Mouse (Mus musculus) embryo, embryonic 11.5 days (tissue): ENCODE data around the gene Scamp2.

ENCODE experiments used
- DNase-seq: peaks from one replicate; pipeline ENCODE4 v3.0.0-alpha.2; 2012; ENCODE audit warnings: low read depth, low spot score

The Scamp2 gene

GRCm38 (mm10) chr9:57560861-57561710 lies at the start of gene Scamp2:
Scamp2 (plus strand) TSS chr9:57560943.
- peak; percentile 89 for DNase-seq

DNA sequence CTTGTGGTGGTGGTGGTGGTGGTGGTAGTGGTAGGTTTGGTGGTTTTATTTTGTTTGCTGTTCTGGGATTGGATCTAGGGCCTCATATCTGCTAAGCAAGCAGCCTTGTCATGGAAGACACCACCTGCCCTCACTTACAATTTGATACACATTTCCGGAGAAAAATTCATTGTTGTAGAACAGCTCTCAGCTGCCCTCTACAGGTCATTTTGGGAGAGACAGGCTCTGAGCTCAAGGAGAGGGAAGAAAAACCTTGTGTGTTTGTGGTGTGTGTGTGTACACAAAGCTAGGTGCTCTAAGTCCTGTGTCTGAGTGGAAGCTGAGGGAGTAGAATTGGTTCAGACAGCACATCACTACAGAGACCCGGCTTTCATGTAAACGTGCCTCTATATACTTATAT lies 43.6 kb upstream of the Scamp2 start:
- no peak for DNase-seq

- DNase-seq, result no peak
These were observed 40.2 kb upstream of the Scamp2 start for GRCm38 (mm10) chr9:57520375-57521055.

DNA sequence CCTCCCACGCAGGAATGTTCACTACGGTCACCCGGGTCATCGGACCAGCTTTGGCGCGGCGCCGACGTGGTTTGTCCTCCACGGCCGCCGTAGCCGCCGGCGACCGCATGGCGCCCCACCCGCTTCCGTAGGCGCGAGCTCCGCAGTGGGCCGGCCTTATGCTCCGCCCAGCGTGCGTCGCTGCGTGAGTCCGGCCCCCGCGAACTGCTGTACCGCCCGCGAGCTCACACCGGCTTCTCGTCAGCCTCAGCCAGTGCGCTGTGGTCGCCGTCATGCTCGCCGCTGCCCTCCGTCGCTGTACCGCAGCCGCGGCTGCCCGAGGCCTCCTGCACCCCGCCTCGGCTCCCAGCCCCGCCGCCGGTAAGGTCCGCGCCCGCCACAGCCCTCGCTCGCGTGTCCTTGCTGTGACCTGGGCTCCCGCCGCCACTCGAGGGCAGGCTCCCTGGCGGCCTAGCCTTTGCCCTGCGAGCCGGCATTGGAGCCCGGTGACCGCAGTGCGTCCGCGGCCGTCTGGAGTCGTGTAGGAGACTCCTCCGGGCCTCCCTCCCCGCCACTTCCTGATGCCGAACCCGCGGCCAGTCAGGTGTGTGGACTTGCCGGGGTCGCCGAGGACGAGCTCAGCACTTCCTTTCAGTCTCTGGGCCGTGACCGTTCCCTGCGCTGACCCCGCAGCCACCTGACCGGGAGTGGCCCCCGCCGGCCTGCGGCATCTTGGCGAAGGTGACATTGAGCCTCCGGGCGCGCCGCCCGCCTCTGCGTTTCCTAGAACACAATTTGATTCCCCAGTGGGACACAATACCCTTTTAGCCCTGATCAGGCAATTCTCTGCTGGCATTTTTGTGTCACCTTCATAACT lies 39.5 kb upstream of the Scamp2 start, which contains the start of gene Cox5a:
Cox5a (plus strand) TSS at position 219 of the 856 bp plus-strand sequence.
- peak; percentile 84 for DNase-seq

DNA sequence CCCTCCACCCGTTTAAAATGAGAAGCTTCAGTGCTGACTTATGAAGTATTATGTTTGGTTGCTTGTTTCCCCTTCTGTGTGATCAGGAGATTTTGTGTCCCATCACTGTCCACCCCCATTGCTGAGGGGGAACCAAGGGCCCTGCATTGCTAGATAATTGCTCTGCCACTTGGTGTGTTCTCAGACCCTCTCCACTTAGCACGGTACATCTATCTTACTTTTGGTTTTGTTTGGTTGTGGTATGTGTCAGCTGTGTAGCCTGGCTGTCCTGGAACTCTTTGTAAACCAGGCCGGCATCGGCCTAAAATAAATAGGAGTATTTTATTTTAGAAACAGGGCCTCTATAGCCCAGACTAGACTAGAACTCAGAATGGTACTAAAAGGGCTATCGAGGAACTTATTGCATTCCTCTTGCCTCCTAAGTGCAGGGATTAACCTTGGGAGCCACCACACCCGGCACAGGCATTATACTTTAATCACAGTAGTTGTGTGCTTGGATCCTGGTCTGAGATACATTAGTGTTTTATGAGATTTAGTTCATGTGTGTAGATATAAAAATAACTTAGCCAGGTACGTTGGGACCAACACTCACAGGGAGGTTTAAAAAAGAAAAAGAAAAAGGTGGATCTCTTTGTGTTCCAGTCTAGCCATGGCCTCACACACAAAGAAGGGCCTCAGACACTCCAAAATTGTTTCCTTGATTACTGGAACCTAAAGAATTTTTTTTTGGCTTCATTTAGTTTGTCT lies 38.5 kb upstream of the Scamp2 start:
- DNase-seq, result no peak

DNA sequence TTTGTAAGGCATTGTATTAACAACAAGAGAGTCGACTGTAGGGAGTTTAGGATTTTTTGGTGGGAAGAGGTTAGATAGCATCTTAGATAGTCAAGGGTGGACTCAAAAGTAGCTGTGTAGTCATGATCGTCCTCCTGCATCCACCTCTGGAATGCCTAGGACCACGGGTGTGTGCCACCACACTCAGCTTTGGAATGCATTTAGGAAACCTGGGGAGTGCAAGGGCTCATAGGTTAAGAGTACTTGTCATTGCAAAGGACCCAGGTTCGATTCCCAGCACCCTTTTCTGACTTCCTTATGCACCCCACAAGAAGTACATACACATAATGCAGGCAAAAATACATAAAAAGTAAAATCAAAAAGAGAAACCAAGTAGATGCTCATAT lies 37.9 kb upstream of the Scamp2 start:
- DNase-seq, result no peak

DNA sequence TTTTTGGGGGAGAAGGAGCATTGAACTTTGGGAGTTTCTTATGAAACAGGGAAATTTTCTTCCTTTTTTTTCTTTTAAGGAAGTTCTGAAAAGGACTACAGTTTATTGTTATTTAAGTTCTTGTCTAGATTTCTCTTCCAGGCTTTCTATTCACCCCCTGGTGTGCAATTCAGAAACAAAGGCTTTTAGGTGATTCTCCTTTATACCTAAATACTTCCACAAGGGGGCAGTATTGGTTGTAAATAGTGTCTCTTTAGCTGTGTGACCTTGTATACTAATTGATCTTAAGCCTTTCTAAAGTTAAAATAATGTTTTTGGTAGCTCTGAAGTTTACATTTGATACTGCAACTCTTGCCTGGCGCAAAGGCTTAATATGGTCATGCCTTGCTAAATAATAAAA lies 37.0 kb upstream of the Scamp2 start:
- DNase-seq, result no peak

GRCm38 (mm10) chr9:57524439-57524838 lies 36.3 kb upstream of the Scamp2 start:
- DNase-seq, result no peak

DNA sequence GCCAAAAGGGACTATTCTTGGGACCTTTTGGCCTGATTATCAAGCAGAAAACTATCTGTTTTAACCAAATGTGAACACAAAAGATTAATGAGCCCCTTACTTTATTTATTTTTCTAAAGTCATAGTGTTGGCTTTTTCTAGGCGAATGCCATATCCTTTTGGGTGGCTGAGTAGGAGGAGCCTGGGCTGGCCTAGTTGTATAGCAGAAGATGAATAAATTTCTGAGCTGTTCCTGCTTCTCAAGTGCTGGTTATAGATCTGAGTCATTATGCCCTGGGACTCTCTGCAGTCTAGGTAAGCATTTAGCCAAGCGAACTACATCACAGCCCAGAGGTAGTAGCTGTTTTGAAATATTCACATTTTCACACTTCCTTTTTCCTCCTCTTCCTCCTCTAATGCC lies 35.2 kb upstream of the Scamp2 start:
- no peak for DNase-seq

- DNase-seq, result no peak
These were observed 34.3 kb upstream of the Scamp2 start for GRCm38 (mm10) chr9:57526435-57526834.

DNA sequence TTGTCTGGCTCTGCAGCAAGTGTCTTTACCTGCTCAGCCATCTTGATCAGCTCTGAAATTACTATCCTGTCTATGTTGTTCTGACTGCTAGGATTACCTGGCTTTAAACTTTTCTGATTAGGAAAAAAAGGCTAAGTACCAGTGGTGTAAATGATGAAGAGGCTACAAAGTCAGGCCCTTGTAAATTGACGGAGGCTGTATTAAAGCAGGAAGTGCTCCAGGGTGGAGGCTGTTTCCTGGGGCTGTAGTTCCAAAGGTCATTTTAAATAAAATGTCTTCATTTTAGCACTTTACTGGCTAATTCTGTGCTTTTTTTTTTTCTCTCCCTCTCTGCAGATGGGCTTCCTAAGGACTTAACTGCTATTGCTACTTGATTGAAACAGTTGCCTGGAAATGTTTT lies 28.8 kb upstream of the Scamp2 start:
- DNase-seq, result no peak

DNA sequence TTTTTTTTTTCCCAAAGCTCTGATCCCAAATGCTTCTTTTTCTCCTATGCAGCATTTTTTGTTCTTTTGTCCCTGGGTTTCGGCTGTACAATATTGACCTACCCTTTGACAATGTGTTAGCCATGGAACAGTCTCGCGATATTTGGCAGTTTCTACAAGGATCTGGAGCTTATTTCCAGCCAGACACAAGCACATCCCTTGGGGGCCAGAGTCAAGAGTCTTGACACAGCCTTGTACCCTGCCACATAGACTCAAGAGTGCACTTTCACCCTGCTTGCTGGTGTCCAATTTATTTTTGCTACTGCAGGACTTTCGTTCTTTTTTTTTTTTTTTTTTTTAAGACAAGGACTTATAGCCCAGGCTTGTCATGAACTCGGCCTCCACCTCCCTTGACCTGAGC lies 24.4 kb upstream of the Scamp2 start:
- no peak for DNase-seq

DNA sequence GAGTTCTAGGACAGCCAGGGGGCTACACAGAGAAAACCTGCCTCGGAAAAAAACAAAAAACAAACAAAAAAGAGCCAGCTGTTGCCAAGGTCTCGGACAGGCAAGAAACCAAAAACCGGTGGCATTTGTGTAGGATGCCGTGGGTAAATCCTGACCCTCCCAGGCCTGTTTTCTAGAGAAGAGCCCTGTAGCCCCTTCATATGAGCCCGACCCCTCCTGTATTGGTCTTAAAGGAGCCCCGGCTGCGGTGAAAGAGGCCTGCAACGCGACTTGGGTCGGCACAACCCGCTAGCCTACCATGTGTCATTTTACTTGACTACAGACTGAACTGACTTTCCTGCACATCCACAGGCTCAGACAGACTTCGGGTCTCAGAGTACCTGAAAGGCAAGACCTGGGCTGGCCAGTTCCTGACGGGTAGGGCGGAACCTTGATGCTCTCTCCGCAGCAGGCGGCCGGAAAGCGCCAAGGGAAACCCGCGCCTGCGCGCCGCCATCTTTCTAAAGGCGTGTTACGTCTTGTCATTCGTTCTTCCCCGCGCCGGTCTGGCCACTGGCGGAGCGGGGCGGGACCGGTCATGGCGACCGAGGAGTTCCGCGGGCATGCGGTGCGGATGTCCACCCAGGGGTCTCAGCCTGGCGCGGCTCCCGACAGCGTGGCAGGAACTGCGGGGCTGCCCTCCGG lies 23.6 kb upstream of the Scamp2 start, which contains the start of gene Fam219b:
Fam219b (plus strand) TSS at position 485 of the 684 bp plus-strand sequence.
- peak; percentile 81 for DNase-seq

DNA sequence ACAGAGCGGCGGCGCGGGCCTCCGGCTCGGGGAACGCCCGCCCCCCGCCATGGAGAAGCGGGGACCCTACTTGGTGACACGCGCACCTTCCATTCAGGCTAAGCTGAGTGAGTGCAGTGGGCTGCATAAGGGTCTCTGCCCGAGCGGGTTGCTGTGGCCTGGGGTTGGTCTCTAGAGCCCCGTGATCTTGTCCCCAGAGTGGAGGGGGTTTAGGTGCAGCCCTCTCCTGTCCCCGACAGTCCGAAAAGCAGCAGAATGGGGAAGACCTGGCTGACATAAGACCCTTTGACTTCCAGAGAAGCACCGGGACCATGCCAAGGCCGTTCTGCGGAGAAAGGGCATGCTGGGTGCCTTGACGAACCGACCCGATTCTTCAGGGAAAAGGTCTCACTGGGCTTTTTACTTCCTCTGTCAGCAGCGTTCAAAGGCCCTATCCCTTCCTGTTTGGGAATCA lies 23.0 kb upstream of the Scamp2 start:
- DNase-seq, result no peak

GRCm38 (mm10) chr9:57539550-57539949 lies 21.2 kb upstream of the Scamp2 start:
- no peak for DNase-seq

DNA sequence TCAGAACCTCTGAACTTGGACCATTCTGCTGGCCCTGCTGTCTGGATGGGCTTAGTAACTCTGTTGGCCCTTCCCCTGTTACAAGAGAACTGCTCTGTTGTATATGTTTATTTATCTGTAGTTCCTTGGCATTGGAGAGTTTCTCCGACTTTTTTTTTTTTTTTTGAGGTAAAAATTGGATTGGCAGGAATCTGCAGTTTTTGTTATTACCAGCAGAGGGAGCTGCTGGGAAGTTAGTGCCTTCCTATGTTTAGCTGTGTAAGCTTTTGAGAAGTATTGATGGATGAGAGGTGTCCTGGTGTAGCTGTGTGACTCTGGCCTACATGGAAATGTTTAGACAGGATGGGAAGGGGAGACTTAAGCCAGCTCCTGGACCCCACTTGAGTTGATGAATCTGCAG lies 19.4 kb upstream of the Scamp2 start:
- DNase-seq, result no peak

DNA sequence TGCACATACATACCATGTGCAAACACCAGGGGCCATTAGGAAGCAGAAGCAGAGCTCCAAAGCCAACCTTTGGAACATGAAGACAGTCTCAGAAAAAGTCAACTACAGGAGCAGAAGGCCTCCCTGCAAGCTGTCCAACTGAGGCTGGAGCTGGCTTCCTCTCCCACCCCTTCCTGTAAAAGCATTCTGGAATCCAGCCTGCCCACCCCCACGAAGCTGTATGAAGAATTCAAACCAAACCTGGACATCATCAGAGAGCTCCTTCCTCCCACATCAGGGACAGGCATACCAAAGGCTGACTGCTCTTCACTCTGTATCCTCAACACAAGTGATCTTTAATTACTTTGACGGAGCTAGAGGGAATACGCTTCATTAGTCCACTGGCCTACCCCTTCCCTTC lies 16.8 kb upstream of the Scamp2 start:
- no peak for DNase-seq

DNA sequence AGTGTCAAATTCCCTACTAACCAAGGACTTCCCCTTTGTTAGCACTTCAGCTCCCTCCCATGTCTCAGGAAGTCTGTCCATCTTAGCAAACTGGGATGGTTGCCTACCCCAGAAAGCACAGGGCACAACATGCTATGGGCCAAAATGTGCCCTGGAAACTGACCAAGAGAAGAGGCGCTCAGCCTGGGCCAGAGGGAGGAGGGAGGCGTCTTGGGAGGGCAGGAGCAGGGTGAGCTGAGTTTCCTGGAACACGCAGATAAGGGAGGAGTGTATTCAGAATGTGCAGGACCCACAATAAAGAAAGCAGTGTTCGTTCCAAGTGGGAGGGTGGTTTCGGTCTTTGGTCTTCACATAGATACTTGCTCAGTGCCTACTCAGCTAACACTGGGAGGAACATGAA lies 13.5 kb upstream of the Scamp2 start:
- no peak for DNase-seq

DNA sequence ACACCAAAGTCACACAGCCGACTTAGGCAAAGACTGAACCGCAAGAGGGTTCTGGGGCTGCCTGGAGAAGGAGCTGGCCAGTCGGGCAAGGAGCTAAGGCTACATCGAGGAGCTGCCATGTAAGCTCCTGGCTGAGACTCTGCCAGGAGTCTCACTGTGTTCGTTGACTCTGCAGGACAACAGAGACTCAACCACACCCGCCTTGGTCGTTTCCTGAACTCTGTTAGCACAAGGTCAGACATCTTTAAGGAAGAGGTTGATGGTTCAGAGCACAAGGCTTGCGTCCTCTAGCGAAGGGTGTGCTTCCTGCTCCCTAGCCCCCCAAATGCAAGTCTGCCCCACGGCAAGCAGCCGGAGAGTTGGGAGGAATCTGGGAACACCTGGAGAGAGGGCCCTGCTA lies 12.9 kb upstream of the Scamp2 start:
- no peak for DNase-seq

- no peak for DNase-seq
These were observed 11.6 kb upstream of the Scamp2 start for GRCm38 (mm10) chr9:57549186-57549585.
